Mouse (Mus musculus): ENCODE measurements at regions not wholly inside any gene's neighbourhood (a gene's known extent, or its start where the extent isn't known, plus 50 kb on each side); places are given as distances from the start of the nearest gene placed in this dataset.
"Not testable (repeated sequence)": the region's sequence is repeated elsewhere in the genome, so short reads cannot be mapped to it uniquely, and the experiment has no call there.

- DNase-seq (ENCODE audit: low spot score), result no peak
Observed at GRCm38 (mm10) chr12:29049801-29050200, 298.2 kb downstream of the Eipr1 start.

- DNase-seq (ENCODE audit: low spot score), result no peak
Observed at GRCm38 (mm10) chr12:29050516-29051251, 299.1 kb downstream of the Eipr1 start.

GRCm38 (mm10) chr12:29054367-29054766 is 302.8 kb downstream of the Eipr1 start:
- DNase-seq (ENCODE audit: low spot score), result no peak

GRCm38 (mm10) chr12:29062025-29062637 is 310.5 kb downstream of the Eipr1 start:
- no peak for DNase-seq (ENCODE audit: low spot score)

- DNase-seq (ENCODE audit: low spot score), result no peak
Observed at GRCm38 (mm10) chr12:29062801-29063200, 311.2 kb downstream of the Eipr1 start.

GRCm38 (mm10) chr12:29068180-29068579 is 316.6 kb downstream of the Eipr1 start:
- DNase-seq (ENCODE audit: low spot score), result no peak

- no peak for DNase-seq (ENCODE audit: low spot score)
Observed at GRCm38 (mm10) chr12:29075096-29075852, 323.7 kb downstream of the Eipr1 start.

GRCm38 (mm10) chr12:29076606-29077005 is 325.0 kb downstream of the Eipr1 start:
- no peak for DNase-seq (ENCODE audit: low spot score)

- no peak for DNase-seq (ENCODE audit: low spot score)
Observed at GRCm38 (mm10) chr12:29079011-29079410, 327.4 kb downstream of the Eipr1 start.

- DNase-seq (ENCODE audit: low spot score), result no peak
Observed at GRCm38 (mm10) chr12:29083426-29084221, 332.0 kb downstream of the Eipr1 start.

GRCm38 (mm10) chr12:29087245-29087644 is 335.6 kb downstream of the Eipr1 start:
- DNase-seq (ENCODE audit: low spot score), result not testable (repeated sequence)

GRCm38 (mm10) chr12:29089634-29090033 is 338.0 kb downstream of the Eipr1 start:
- DNase-seq (ENCODE audit: low spot score), result no peak

GRCm38 (mm10) chr12:29090451-29090850 is 338.8 kb downstream of the Eipr1 start:
- DNase-seq (ENCODE audit: low spot score), result no peak

GRCm38 (mm10) chr12:29095406-29096032 is 343.9 kb downstream of the Eipr1 start:
- DNase-seq (ENCODE audit: low spot score), result no peak

GRCm38 (mm10) chr12:29096033-29096913 is 344.7 kb downstream of the Eipr1 start:
- no peak for DNase-seq (ENCODE audit: low spot score)

GRCm38 (mm10) chr12:29100042-29100570 is 348.5 kb downstream of the Eipr1 start:
- DNase-seq (ENCODE audit: low spot score), result no peak

GRCm38 (mm10) chr12:29106893-29107719 is 355.5 kb downstream of the Eipr1 start:
- DNase-seq (ENCODE audit: low spot score), result no peak

- no peak for DNase-seq (ENCODE audit: low spot score)
Observed at GRCm38 (mm10) chr12:29107720-29108051, 356.1 kb downstream of the Eipr1 start.

- no peak for DNase-seq (ENCODE audit: low spot score)
Observed at GRCm38 (mm10) chr12:29118336-29118735, 366.7 kb downstream of the Eipr1 start.

GRCm38 (mm10) chr12:29121159-29121558 is 369.6 kb downstream of the Eipr1 start:
- DNase-seq (ENCODE audit: low spot score), result no peak

All from T-cell, adult 2 months (primary cell).